Mouse (Mus musculus): ENCODE data around the gene Olfr47.
"Not testable (repeated sequence)": the region's sequence is repeated elsewhere in the genome, so short reads cannot be mapped to it uniquely, and the experiment has no call there.

Gene Olfr47

GRCm38 (mm10) chr6:43231255-43231654, at the start of gene Olfr47:
Olfr47 (plus strand) TSS chr6:43231529.
- not testable (repeated sequence) for DNase-seq (ENCODE audit: low spot score)

GRCm38 (mm10) chr6:43190986-43191385, 40.3 kb upstream of the Olfr47 start:
- DNase-seq (ENCODE audit: low spot score), result no peak

GRCm38 (mm10) chr6:43196781-43197180, 34.5 kb upstream of the Olfr47 start, which contains the start of gene Olfr435:
Olfr435 (plus strand) TSS chr6:43197146.
- DNase-seq (ENCODE audit: low spot score), result no peak

- DNase-seq (ENCODE audit: low spot score), result no peak
These were observed 33.2 kb upstream of the Olfr47 start for GRCm38 (mm10) chr6:43198094-43198493.

- no peak for DNase-seq (ENCODE audit: low spot score)
These were observed 28.5 kb upstream of the Olfr47 start for GRCm38 (mm10) chr6:43202786-43203185.

GRCm38 (mm10) chr6:43205355-43205754, 26.0 kb upstream of the Olfr47 start:
- no peak for DNase-seq (ENCODE audit: low spot score)

- DNase-seq (ENCODE audit: low spot score), result not testable (repeated sequence)
These were observed 18.5 kb upstream of the Olfr47 start, which contains the start of gene Olfr434 for GRCm38 (mm10) chr6:43212873-43213272. Olfr434 (plus strand) TSS chr6:43213021.

- no peak for DNase-seq (ENCODE audit: low spot score)
These were observed 10.7 kb downstream of the Olfr47 start for GRCm38 (mm10) chr6:43242061-43242460.

- DNase-seq (ENCODE audit: low spot score), result no peak
These were observed 16.1 kb downstream of the Olfr47 start for GRCm38 (mm10) chr6:43247396-43247795.

GRCm38 (mm10) chr6:43252994-43253393, 21.7 kb downstream of the Olfr47 start:
- no peak for DNase-seq (ENCODE audit: low spot score)

GRCm38 (mm10) chr6:43254193-43254926, 23.0 kb downstream of the Olfr47 start:
- DNase-seq (ENCODE audit: low spot score), result no peak

GRCm38 (mm10) chr6:43260756-43261155, 29.4 kb downstream of the Olfr47 start:
- no peak for DNase-seq (ENCODE audit: low spot score)

GRCm38 (mm10) chr6:43265363-43266041, 34.2 kb downstream of the Olfr47 start, which contains the start of gene Arhgef5:
Arhgef5 (plus strand) TSS chr6:43265582.
- no peak for DNase-seq (ENCODE audit: low spot score)

GRCm38 (mm10) chr6:43266356-43266755, 35.0 kb downstream of the Olfr47 start:
- no peak for DNase-seq (ENCODE audit: low spot score)

- DNase-seq (ENCODE audit: low spot score), result no peak
These were observed 41.3 kb downstream of the Olfr47 start for GRCm38 (mm10) chr6:43272597-43272996.

- no peak for DNase-seq (ENCODE audit: low spot score)
These were observed 42.8 kb downstream of the Olfr47 start for GRCm38 (mm10) chr6:43274123-43274522.

GRCm38 (mm10) chr6:43278247-43278646, 46.9 kb downstream of the Olfr47 start:
- no peak for DNase-seq (ENCODE audit: low spot score)

- DNase-seq (ENCODE audit: low spot score), result no peak
These were observed 49.2 kb downstream of the Olfr47 start for GRCm38 (mm10) chr6:43280481-43280880.
